Mouse (Mus musculus): ENCODE measurements around the gene Rftn1.
A peak's percentile ranks its signal among the peaks of the same experiment; 100 is the strongest.

Gene Rftn1

GRCm38 (mm10) chr17:50060220-50060619 is 130.3 kb downstream of the Rftn1 start:
- peak; percentile 19 to 29 for DNase-seq

- DNase-seq = peak in 1 of 2 experiments; percentile 13
Observed at GRCm38 (mm10) chr17:50059417-50059816, 131.1 kb downstream of the Rftn1 start.

- no peak for DNase-seq
Observed at GRCm38 (mm10) chr17:50055154-50055756, 135.2 kb downstream of the Rftn1 start.

- no peak for DNase-seq
Observed at GRCm38 (mm10) chr17:50054586-50054985, 135.9 kb downstream of the Rftn1 start.

GRCm38 (mm10) chr17:50053961-50054360 is 136.5 kb downstream of the Rftn1 start:
- no peak for DNase-seq

- DNase-seq = peak; percentile 17 to 25
Observed at GRCm38 (mm10) chr17:50052741-50053468, 137.6 kb downstream of the Rftn1 start.

GRCm38 (mm10) chr17:50050456-50050855 is 140.0 kb downstream of the Rftn1 start:
- DNase-seq = no peak

GRCm38 (mm10) chr17:50048209-50048608 is 142.3 kb downstream of the Rftn1 start:
- DNase-seq = peak in 1 of 2 experiments; percentile 23

- DNase-seq = no peak
Observed at GRCm38 (mm10) chr17:50047182-50047581, 143.3 kb downstream of the Rftn1 start.

- no peak for DNase-seq
Observed at GRCm38 (mm10) chr17:50040727-50041410, 149.6 kb downstream of the Rftn1 start.

- DNase-seq = no peak
Observed at GRCm38 (mm10) chr17:50037882-50038665, 152.4 kb downstream of the Rftn1 start.

- DNase-seq = no peak
Observed at GRCm38 (mm10) chr17:50037416-50037815, 153.1 kb downstream of the Rftn1 start.

- no peak for DNase-seq
Observed at GRCm38 (mm10) chr17:50036751-50037385, 153.6 kb downstream of the Rftn1 start.

- peak in 1 of 2 experiments; percentile 10 for DNase-seq
Observed at GRCm38 (mm10) chr17:50033698-50034097, 156.8 kb downstream of the Rftn1 start.

- DNase-seq = no peak
Observed at GRCm38 (mm10) chr17:50031548-50032491, 158.7 kb downstream of the Rftn1 start.

- no peak for DNase-seq
Observed at GRCm38 (mm10) chr17:50025651-50026050, 164.8 kb downstream of the Rftn1 start.

- DNase-seq = peak in 1 of 2 experiments; percentile 10
Observed at GRCm38 (mm10) chr17:50025173-50025626, 165.3 kb downstream of the Rftn1 start.

GRCm38 (mm10) chr17:50021400-50021799 is 169.1 kb downstream of the Rftn1 start:
- DNase-seq = no peak

- DNase-seq = no peak
Observed at GRCm38 (mm10) chr17:50020211-50021001, 170.1 kb downstream of the Rftn1 start.

GRCm38 (mm10) chr17:50019819-50020210 is 170.7 kb downstream of the Rftn1 start:
- no peak for DNase-seq
